Mouse (Mus musculus) cerebellum, postnatal 4 days (tissue): ENCODE results near the gene Dph2.

Experiments
- DNase-seq, 2 experiments: peaks; one replicate each; pipeline ENCODE4 v3.0.0; 2022; ENCODE audit warnings: low spot score in 2 of 2, mixed read lengths in 1 of 2

Dph2 gene

DNA sequence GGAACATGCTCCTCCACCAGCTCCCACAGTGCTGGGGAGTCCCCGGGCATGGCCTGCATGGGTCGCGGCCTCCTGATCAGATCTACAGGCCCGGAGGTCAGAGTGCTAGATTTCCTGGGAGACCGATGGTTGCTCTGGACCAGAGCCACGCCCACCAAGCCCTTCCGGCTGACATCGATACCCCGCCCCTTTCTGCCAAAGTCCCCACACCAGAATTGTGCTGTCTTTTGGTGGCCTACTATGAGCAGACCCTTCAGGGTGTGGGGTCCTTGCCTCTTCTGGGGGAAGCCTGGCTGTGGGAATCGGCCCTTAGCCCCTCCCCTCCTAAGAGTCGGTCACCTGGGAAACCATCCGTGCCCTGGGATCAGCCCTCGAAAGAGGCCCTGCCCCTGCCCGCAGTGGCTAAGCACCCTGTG is 19.4 kb downstream of the Dph2 start, which contains the start of gene Ccdc24:
TSS of gene Ccdc24 (minus strand) at position 87 of the 416 bp plus-strand sequence.
- no peak for DNase-seq

DNA sequence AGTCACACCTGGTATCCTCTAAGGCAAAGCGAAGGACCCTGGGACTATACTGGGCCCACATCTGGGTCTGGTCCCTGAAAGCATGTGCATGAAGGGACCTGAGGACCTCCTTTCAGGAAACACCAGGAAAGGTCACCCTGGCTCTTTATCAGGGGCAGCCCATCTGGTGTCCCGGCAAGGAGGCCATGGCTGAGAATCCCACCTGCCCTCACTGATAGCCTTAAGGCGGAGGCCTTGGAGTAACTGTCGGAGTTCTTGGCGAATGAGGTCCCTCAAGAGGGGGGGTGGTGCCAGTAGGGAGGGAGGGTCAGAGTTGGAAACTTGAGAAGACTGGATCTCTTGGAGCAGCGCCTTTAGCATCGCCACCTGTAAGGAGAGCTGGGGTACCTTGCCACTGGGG is 20.0 kb downstream of the Dph2 start:
- no peak for DNase-seq

DNA sequence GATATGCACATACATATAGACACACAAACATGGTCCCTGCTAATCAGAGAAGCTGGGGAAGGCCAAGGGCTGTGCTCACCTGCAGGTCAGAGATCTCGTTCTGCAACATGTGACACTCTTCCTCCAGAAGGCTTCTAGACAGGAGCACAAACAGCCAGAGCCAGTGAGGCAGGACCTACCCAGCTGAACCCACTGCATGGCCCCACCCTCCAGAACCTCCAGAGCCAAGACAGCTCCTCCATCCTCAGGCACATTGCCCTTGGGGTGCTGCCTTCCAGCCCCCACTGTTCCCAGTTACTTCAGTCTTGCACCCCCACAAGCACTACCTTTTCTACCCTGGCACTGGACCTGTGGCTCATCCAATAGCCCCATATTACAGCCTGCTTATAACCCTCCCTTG is 21.4 kb downstream of the Dph2 start:
- DNase-seq = no peak

DNA sequence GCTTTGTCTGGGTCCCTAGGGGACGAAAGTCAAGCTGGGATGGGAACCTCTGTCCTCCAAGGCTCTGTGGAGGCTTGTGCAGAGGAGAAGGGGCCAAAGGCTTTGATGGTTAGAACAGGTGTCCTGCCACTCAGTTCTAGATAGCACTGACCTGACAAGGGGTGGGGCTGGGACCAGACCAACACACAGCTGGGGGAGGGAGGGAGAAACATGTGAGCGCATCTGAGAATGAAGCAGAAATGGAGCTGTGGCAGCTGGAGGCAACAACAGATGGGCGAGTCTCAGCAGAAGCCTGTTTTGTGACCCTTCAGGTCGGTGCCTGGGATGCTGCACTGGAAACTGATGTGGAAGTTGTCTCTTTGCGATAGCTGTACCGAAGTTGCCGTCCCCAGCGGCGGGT is 22.5 kb downstream of the Dph2 start:
- no peak for DNase-seq

DNA sequence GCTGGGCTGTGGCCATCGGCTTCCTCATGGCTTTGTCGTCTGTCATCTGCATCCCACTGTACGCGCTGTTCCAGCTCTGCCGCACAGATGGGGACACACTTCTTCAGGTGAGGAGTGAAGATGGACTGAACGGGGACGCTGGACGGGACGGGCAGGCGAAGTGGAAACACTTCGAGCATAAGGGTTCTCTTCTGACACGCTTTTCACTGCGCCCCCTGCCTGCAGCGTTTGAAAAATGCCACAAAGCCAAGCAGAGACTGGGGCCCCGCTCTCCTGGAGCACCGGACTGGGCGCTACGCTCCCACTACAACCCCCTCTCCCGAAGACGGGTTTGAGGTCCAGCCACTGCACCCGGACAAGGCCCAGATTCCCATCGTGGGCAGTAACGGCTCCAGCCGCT is 24.0 kb downstream of the Dph2 start:
- DNase-seq = peak; percentile 56 to 70

DNA sequence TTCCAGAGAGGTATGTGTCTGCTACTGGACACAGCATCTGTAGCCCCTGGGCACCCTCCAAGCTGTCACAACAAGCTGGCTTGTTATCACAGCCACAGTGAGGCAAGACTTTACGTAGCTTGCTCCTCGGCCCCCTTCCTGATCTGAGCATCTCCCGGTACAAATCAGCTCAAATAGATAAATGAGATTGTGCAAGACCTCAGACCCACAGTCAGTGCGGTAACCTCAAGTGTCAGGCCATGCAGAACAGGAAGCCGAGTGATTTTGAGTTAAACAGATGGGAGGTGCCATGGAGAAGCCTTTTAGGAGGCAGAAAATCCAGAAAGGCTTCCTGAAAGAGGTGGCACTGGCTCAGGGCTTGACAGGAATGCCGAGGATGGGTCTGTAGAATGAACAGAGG is 24.8 kb downstream of the Dph2 start:
- no peak for DNase-seq

DNA sequence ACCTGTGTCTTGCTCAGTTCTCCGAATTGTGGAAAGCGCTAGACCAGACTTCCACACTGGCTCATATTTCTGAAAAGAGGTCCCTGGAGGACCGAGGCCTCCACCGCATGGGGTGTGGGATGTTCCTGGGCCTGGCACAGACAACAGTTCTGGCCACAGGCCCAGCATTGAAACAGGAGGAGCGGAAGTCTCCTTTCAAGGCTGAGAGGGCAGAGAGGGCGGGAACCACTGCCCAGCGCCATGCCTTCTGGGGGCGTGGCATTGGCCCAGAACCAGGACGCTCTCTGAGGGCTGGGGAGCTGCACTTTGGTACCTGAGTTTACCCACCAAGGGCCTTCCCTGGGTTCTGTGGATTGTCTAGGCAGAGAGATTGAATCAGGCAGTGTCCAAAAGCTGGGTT is 25.7 kb downstream of the Dph2 start:
- DNase-seq = peak in 1 of 2 experiments; percentile 53

DNA sequence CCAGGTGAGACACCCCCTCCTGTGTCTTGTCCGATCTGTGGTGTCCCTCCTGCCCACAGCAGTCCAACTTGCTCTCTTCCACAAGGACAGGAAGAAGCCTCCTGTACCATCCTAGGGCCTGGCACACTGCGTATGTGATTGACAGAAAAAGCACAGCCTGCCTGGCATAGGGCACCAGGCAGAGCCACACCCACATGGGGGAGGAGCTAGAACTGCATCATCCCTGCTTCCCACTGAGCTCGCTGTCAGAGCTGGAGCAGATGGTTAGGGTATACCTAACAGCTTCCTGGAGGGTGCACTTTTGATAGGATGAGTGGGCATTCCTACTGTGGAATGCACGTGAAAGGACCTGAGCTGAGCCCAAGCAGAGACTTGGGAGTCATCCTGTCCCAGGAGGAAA is 29.0 kb downstream of the Dph2 start:
- no peak for DNase-seq

DNA sequence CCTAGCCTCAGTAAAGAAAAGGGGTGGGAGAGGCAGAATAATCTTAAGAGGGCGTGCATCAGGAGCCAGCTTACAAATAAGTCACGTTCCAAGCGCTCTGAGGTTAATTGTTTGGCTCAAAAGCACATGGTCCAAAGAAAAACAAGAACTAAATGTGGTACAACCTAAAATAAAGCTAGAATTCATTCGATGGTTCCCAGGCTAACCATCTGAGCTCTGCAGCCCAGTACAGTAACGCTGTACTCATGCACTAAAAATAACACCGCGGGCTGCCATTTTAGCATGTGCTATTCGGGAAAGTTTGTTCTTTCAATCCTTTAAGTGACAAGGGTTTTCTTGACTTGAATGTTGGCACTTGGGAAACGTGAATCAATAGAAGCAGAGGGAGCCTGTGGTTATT is 31.3 kb downstream of the Dph2 start:
- DNase-seq = no peak

DNA sequence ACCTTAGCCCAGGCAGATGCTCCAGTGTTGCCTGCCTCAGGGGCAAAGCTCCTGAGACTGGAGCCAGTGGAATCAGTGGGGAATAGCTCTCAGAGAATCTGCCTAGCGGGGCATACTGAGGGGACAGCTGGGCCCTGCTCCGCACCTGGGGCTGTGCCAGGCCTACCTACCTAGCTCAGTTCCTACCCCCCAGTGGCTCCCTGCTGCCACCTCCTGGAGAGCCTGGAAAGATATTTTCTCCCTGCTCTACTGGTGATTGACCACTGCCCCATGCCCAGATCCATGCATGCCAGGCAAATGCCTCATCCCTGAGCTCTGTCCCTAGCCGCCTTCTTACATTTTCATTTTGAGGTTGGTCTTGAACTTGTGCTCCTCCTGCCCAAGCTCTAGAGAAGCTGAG is 33.0 kb downstream of the Dph2 start:
- DNase-seq = peak in 1 of 2 experiments; percentile 66

DNA sequence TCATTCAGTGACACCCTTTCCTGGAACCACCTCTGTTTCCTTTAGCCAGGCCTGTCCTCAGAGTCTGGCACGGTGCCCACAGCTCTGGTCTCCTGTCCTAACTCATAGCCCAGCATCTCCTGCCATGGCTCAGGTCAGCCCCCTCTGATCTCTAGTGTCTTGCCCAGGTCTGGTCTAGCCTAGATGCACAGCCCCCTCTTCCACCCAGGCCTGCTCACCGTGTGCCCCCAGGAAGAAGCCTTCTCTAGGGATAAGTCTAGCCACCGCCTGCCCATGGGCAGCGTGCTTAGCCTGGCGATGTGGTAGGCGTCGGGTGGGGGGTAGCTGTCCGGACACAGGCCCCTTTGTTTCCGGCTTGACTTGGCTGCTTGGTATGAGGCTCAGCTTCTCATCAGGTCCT is 36.7 kb downstream of the Dph2 start:
- DNase-seq = peak in 1 of 2 experiments; percentile 47

DNA sequence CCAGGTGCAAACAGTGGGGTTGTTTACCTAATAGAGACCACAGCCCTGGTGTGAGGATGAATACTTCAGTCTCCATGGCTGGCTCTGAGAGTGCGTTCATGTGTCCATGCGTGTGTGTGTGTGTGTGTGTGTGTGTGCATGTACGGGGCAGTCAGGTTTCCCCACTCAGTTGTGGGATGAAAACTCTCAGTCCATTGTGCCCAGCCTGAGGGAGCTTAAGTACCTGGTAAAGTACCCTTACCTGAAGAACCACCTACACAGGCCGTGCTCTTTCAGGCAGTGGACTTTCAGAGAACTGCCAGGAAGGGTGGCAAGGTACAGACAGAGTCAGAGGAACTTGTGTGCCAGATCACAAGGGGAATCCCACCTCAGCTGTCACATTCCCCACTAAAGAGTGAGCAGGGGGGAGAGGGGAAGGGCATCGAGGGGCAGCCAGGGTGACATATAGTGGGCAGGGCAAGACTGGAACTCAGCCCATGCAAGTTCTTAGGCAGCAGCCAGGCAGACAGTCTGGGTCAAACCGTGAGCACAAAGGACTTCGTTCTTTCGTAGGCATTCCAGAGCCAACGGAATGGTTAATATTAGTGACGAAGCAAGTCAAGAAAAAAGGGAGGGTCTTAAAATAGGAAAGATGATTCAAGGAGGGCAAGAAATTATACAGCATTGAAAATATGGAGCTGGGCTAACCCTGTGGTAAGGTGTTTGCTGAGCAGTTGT is 39.5 kb downstream of the Dph2 start:
- no peak for DNase-seq

DNA sequence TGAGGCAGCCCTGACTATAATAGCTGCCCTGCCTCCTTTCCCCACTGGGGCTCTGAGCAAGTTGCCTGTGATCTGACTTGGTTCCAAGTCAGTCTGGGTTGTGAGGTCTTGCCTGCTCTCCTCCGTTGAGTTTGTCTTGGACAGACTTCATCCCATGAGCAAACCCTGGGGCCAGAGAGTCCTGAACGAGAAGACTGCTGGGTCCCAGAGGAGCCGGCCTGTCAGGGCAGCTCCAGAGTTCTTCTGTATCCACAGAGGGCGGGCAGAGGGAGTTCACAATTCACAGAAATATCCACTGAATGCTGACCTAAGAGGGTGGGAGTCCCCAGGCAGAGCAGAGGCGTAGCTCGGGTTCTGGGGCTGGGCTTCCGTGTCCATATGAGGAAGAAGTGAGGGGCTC is 41.0 kb downstream of the Dph2 start:
- no peak for DNase-seq

DNA sequence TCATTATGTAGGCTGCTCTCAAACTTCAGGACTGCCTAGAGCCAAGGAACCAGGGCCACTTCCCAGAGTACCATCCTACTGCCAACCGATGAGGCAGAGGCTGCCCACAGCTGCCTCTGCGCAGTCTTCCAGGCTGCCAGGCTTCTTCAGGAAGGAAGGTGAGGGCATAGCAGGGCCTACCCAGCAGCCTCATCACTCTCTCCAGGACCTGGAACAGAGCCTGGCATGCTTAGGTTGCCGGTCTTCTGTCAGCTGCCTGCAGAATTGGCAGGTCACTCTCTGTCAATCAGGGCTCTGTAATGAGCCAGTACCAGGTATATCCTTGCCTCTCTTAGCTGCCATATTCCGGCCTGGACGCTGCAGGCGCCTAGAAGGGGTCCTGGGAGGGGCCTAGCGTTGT is 41.7 kb downstream of the Dph2 start:
- DNase-seq = no peak

DNA sequence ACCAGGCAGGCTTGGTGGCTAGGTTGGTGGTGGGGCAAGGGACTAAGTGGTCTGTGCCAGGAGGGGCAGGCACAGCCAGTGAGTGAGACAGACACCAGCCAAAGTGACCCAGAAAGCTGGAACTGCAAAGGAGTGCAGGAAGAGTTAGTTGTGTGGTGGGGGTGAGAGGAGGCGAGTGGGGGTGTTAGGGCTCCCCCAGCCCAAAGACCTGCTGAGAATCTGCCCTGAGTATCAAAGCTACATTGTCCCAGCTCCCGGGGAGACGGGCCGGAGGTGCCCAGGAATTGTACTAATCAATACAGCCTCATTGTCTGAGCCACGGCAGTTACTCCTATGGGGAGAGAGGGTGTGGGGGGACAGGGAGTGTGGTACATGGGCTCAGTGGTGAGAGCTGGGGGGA is 42.3 kb downstream of the Dph2 start:
- no peak for DNase-seq

DNA sequence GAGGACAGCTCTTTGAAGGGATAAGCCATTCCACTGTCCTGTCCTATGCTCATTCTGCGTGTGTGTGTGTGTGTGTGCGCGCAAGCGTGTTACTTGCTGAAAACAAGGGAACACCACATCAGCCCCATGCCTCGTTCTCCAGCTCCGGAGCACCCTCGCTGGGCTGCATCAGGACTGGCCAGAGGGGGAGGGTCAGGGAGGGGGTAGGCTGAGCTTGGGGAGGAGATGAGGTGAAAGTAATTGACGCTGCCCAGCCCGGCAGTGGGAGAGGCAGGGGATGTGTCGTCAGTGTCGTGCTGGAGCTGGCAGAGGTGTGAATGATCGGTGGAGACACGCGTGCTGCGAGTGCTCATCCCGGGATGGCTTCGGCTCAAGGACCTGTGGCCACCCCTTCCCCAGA is 42.8 kb downstream of the Dph2 start:
- DNase-seq = no peak

DNA sequence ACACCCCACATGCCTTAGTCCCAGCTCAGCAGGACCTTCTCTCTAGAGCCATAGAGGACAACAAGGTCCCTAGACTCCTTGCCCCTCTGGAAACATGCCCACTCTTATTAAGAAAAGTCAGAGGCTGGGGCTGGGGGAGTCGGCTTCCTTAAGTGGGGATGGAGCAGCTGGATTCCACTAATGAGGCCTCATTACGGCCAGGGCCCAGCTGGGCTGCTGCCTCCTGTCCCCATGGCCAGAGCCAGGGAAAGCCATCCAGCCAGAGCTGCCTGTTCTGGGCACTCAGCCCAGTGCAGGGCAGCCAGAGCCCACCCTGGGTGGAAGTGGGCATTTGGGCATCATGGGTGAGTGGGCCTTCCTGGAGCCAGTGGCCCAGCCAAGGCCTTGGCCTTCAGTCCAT is 44.8 kb downstream of the Dph2 start:
- peak in 1 of 2 experiments; percentile 70 for DNase-seq

DNA sequence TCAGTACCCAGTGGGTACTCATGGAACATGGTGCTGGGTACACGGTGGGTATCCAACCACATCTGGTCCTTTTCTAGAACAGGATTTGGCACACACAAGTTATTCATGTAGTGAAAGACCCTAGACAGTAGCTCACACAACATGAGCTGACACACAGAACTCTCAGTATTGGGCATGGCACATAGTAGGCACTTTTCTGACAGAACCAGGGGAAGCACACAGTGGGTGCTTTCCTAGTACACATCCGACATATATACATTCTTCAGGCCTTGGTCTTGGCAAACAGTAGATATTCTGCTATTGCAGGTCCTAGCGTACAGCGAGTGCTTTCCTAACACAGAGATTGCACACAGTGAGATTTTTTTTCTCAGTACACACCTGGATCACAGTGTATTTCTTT is 45.6 kb downstream of the Dph2 start:
- DNase-seq = no peak

DNA sequence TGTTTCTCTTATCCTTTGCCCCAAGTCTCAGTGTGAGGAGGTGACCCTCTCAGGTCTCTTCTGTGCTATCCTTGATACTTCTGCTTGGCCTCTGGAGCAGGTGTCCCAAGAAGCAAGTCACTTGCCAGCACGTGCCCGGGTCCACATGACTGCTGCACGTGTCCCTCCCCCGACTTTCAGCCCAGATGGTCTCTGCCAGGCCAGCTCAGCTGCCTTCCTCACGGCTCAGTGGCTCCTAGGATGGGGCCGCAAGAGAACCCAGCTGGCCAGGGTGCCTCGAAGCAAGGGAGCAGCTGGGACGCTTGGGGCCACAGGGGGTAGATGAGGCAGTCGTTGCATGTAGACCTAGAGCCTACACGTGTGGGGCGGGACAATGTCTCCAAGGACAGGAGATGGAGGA is 46.5 kb downstream of the Dph2 start:
- peak in 1 of 2 experiments; percentile 44 for DNase-seq

DNA sequence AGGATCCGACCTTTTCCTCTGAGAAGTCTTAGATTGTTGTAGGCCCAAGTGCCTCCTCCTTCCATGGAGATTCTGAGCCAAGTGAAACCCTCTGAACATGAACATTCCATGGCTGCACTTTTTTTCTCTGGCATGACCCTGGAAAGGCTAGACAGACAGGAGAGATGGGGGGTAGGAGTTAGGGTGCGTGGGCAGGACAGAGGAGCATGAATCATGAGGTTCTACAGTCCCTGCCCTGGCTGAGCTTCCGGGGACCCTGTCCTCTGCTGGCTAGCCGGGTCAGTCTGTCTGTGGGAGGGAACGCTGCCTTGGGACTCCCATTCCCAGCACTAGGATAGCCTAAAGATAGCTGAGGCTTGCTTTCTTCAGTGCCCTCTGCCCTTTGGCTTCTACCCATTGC is 47.4 kb downstream of the Dph2 start:
- DNase-seq = no peak

DNA sequence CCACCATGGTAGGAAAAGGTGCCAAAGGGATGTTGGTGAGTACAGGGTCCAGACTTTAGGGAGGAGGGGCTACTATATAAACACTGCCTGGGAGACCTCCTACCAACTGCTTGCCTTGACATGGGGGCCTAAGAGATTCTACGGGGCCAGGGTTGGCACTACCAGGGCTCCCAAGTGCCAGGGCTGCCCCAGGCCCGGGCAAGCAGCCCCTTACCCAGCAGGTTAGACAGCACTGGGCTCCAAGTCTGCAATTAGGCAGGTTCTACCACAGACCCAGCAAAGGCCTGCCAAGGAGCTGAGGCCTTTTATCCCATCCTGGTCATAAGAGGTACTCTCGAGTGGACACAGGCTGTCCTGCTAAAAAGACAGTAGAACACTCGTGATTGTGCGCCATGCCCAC is 48.7 kb downstream of the Dph2 start:
- no peak for DNase-seq

DNA sequence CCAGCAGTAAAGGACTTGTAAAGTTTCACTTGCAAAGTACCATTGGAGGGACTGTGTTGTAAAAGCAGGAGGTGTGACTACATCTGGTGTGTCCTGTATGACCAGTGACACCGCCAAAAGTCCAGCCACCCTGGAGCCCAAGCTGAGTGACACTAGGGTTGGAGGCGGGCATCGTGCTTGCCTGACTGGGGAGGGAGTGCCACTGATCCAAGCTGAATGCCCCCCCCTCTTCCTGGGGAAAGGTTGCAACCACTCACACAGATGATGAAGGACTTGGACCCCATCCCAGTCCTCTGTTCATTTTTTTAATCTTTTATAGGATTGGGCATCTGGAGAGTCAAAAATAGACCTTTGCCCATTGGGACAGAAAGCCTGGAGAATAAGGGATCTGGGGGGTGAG is 50.3 kb downstream of the Dph2 start:
- no peak for DNase-seq

DNA sequence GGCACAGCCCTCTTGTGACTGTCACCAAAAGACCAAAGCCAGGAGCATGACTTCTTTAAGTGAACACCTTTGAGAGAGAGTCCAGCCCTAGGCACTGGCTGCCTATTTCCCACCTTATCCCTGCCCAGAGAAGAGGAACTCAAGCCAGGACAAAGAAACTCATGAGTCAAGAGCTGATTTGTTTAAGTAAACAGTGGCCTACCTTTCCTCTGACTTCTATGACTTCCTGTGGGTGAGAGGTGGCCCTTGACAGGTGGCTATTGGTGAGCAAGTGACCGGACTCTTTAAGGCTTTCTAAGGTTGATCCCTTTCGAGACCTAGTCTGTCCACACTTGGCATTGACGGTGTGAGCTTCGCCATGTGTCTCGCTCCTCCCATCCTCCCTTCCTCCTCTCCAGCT is 51.0 kb downstream of the Dph2 start:
- DNase-seq = no peak

DNA sequence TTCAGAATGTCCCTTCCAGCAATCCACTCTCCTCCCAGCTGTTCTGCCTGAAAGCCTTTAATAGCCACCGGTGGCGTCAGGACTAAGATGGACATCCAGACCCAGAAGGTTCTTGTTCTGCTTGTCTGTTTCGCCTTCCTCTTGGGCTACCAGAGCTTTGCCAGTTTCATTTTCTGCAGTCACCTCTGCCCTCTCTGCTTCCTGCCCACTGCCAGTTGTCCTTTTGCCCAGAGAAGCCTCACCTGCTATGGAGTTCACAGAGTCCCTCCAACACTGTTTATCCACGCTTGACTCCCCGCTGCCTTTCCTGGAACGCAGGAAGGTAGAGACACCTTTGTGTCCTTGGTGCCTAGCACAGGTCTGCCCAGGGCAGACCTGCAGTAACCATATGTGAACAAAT is 52.5 kb downstream of the Dph2 start:
- no peak for DNase-seq
